Mouse (Mus musculus) limb, embryonic 15.5 days (tissue): ENCODE data around the gene Ikbke. TPM values are rescaled to one million over a fixed set of nuclear protein-coding genes. Genes with fewer than 3 reads are reported as not detected.
A peak's percentile ranks its signal among the peaks of the same experiment; 100 is the strongest.

Source experiments
- ATAC-seq: fragments of 200-750 bp; cut with Nextera tagmentation; 2 replicates; pipeline ENCODE4 v1.8.0; 2017; ENCODE audit warnings: low read depth, moderate TSS enrichment; ENCODE audit not compliant: insufficient number of reproducible peaks, low FRiP score, low TSS enrichment
- H3K27ac ChIP-seq: fragments of 300-500 bp; sonication (generic); 2 replicates; pipeline ENCODE4 v1.5.1; 2015; ENCODE audit warnings: moderate library complexity, mild to moderate bottlenecking, inconsistent platforms
- H3K27me3 ChIP-seq: fragments of 300-500 bp; sonication (generic); 2 replicates; pipeline ENCODE4 v1.6.1; 2015; ENCODE audit warnings: inconsistent platforms
- H3K36me3 ChIP-seq: fragments of 300-500 bp; sonication (generic); 2 replicates; pipeline ENCODE4 v1.6.1; 2015; ENCODE audit warnings: inconsistent platforms
- H3K4me1 ChIP-seq: fragments of 300-500 bp; sonication (generic); 2 replicates; pipeline ENCODE4 v1.6.1; 2015; ENCODE audit warnings: inconsistent platforms
- H3K4me2 ChIP-seq: fragments of 300-500 bp; sonication (generic); 2 replicates; pipeline ENCODE4 v1.6.1; 2015; ENCODE audit warnings: mild to moderate bottlenecking, inconsistent platforms
- H3K4me3 ChIP-seq: fragments of 300-500 bp; sonication (generic); 2 replicates; pipeline ENCODE4 v1.5.1; 2015; ENCODE audit warnings: mild to moderate bottlenecking, inconsistent platforms
- H3K9ac ChIP-seq: fragments of 300-500 bp; sonication (generic); 2 replicates; pipeline ENCODE4 v1.6.1; 2015; ENCODE audit warnings: inconsistent platforms
- H3K9me3 ChIP-seq: fragments of 300-500 bp; sonication (generic); 2 replicates; pipeline ENCODE4 v1.6.1; 2016; ENCODE audit warnings: inconsistent platforms
- WGBS: fragments of 180-500 bp; shearing (Covaris S2); methylation state at CpG from one replicate; pipeline ENCODE4 v1.1.7; 2015; 5-methylcytosine and 5-hydroxymethylcytosine counted together
- polyA plus RNA-seq: library from polyadenylated mRNA; unstranded; fragments of >200 nt; fragmentation: Nextera tagmentation; extraction: Ambion mirVana; gene quantifications from 2 replicates; pipeline ENCODE4 v1.2.1, GENCODE M21; 2015

Gene Ikbke
- polyA plus RNA-seq, 1 experiment from 2014 or later, result 7.3 TPM

DNA sequence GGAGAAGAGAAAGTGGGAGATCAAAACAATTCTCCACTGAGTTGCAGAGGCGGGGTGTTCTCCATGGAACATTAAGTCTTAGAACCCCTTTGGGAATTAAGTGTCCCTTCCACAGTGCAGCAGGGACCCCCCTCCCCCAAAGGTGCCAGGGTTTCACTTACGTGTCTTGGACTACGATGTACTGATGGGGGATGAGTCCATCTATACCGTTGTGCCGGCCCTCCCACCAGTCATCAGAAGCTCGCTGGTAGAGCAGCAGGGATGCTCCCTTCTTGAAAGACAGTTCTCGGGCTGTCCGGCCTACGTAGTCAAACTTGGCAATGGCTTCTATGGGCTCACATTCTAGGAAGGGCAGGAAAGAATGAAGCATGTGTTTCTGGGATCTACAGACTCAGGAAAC, 18.8 kb upstream of the Ikbke start:
- no peak overlapping the region for H3K4me2 ChIP-seq
- H3K4me3 ChIP-seq, result no peak overlapping the region
- WGBS, result 93% methylated on average over 9 of the region's 9 CpGs
- H3K36me3 ChIP-seq, result peaks cover 53% of the 10 kb centered on the region
- no peaks in the 10 kb centered on the region for H3K9me3 ChIP-seq
- 0 out of 2 replicates have a peak, but pooled peaks cover 3% of the 10 kb centered on the region for H3K4me1 ChIP-seq
- H3K27me3 ChIP-seq, result no peaks in the 10 kb centered on the region
- no peak for ATAC-seq
- H3K27ac ChIP-seq, result no peak overlapping the region
- H3K9ac ChIP-seq, result no peak overlapping the region

DNA sequence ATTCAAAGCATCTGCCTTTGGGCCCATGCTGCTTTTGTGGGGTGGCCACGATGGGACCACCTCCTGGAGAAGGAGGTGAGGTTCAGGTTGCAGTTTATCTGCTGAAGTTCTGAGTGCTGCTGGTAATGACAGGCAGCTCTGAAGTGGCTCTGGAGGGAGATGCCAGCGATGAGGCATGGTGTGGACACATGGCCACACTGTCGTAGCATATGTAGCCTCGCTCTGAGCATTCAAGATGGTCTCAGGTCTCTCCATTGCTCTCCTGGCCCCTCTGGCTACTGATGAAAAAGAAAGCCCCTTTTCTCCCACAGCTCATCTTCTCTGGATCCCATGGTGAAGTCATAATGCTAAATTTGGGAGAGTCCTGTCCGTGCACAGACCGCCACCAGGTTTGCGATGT, 17.3 kb upstream of the Ikbke start:
- Histone ChIP-seq H3K4me3 (no peak overlapping the region), H3K36me3 (peaks cover 64% of the 10 kb centered on the region), H3K4me1 (0 out of 2 replicates have a peak, but pooled peaks cover 3% of the 10 kb centered on the region), H3K9me3 (no peaks in the 10 kb centered on the region), H3K9ac (no peak overlapping the region), H3K4me2 (no peak overlapping the region), H3K27ac (no peak overlapping the region), H3K27me3 (no peaks in the 10 kb centered on the region)
- 94% methylated on average over 7 of the region's 7 CpGs for WGBS
- ATAC-seq, result no peak

DNA sequence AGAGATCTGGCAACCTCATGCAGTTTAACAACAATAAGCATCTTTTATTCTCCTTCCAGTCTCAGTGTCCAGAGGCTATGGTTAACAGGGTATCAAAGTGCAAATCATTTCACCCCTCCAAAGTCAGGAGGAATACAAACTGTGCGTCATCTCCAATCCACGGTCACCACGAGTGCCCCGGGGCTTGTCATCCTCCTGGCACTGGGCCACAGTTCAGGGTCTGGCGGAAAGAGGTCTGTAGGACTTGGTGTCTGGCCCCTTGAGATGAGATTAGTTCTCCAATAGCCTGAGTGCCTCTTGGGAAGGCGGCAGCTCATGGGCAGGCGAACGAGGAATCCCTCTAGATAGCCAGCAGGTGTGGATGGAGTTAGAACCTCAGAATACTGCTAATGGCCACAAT, 15.8 kb upstream of the Ikbke start:
- 70% methylated on average over 8 of the region's 8 CpGs for WGBS
- Histone ChIP-seq H3K4me1 (0 out of 2 replicates have a peak, but pooled peaks cover 2% of the 10 kb centered on the region), H3K27ac (no peak overlapping the region), H3K4me2 (no peak overlapping the region), H3K4me3 (no peak overlapping the region), H3K36me3 (peaks cover 63% of the 10 kb centered on the region), H3K9me3 (no peaks in the 10 kb centered on the region), H3K27me3 (no peaks in the 10 kb centered on the region), H3K9ac (no peak overlapping the region)
- no peak for ATAC-seq

DNA sequence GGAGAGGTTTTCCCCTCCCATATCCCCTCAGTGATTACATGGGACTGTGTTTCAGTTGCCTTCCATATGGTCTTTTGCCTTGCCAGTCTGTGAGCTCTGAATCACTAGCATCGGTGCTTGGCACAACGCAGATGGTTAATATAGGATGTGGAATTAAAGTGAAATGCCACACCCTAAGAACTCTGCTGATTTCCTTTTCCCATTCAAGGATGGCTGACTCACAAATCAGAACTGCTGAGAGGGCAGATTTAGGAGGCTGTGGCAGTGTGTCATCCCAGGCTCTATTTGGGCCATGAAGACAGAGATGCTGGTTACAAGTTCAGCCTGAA, 14.5 kb upstream of the Ikbke start:
- no peak overlapping the region for H3K9ac ChIP-seq
- peaks cover 67% of the 10 kb centered on the region for H3K36me3 ChIP-seq
- ATAC-seq, result peak; percentile 62; the same call in 1 of the 2 replicates
- H3K4me1 ChIP-seq, result no peaks in the 10 kb centered on the region
- no peak overlapping the region for H3K4me2 ChIP-seq
- no peaks in the 10 kb centered on the region for H3K9me3 ChIP-seq
- H3K27me3 ChIP-seq, result no peaks in the 10 kb centered on the region
- 53% methylated on average over 2 of the region's 2 CpGs for WGBS
- H3K27ac ChIP-seq, result peak overlapping the region; percentile 67
- no peak overlapping the region for H3K4me3 ChIP-seq

DNA sequence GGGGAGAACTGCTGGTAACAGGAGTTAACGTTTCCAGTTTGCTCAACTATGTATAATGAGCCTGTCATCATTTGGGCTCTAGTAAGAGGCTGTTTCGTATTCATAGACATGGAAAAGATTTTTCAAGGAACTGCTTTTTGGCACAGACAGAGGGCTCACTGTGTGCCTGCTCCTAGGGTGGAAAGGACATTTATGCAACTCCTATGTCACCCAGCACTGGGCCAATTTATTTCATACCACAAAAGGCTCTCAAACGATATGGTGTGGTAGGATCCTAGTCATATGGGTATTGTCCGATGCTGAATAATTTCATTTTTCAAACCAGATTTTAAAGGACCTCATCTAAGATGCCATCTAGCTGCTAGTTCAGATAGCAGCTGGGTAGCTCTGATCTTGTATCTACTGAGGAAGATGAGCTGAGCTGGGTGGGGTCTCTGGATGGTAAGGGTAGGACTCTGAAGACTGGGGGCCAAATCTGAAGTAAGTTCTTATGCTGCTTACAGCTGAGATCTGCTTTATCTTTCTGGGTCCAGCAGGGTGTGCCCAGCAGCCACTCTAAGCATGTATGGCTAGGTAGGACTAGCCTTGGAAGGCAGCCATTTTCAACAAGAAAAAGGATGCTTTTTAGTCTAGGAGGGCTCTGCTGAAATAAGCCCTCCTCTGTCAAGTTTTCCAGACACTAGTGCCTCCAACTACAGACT, 14.0 kb upstream of the Ikbke start:
- Histone ChIP-seq H3K4me3 (no peak overlapping the region), H3K4me1 (no peaks in the 10 kb centered on the region), H3K9ac (no peak overlapping the region), H3K4me2 (no peak overlapping the region), H3K27me3 (no peaks in the 10 kb centered on the region), H3K9me3 (no peaks in the 10 kb centered on the region), H3K27ac (peak overlapping the region; percentile 67), H3K36me3 (peaks cover 67% of the 10 kb centered on the region)
- 78% methylated on average over 4 of the region's 4 CpGs for WGBS
- ATAC-seq, result 0 out of 2 replicates have a peak, but pooled peaks have one; percentile 62

DNA sequence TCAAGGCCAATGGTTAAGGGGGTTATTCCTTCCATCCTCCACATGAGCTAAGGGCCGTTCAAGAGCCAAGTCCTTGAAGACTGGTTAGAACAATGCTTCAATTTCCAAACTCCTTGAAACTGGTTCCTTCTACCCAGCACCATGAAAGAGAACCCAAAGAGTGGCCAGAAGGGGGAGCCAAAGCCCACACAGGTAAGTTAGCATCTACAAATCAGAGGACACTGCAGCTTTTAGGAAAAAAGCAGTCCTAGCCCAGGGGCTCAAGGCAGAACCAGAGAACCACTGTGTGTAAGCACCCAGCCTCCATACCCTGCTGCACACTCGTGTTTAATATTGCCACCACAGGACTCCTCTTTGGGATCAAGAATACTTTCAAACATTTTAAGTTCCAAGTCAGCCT, 11.2 kb upstream of the Ikbke start:
- no peaks in the 10 kb centered on the region for H3K27me3 ChIP-seq
- no peaks in the 10 kb centered on the region for H3K4me1 ChIP-seq
- H3K9me3 ChIP-seq, result no peaks in the 10 kb centered on the region
- peaks cover 46% of the 10 kb centered on the region for H3K36me3 ChIP-seq
- H3K9ac ChIP-seq, result no peak overlapping the region
- H3K4me2 ChIP-seq, result no peak overlapping the region
- 41% methylated on average over 2 of the region's 2 CpGs for WGBS
- H3K4me3 ChIP-seq, result no peak overlapping the region
- ATAC-seq, result no peak
- H3K27ac ChIP-seq, result no peak overlapping the region

DNA sequence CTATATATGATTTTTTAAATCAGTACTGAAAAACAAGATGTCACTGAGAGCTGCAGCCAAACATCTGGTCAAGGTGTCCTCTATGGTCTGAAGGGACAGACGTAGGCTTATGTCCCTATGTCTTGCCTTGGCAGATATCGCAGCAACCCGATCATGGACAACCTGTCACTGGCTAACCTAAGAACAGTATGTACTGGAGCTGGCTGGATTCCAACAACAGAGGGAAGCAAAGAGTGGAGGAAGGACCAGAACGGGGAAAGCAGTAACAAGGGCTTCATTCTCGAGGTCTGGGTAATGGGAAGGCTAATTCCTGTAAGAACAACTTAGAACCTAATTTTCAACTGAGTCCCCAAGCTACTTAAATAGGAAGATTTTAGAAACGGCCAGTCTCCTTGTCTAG, 9.5 kb upstream of the Ikbke start:
- peaks cover 38% of the 10 kb centered on the region for H3K36me3 ChIP-seq
- no peak for ATAC-seq

DNA sequence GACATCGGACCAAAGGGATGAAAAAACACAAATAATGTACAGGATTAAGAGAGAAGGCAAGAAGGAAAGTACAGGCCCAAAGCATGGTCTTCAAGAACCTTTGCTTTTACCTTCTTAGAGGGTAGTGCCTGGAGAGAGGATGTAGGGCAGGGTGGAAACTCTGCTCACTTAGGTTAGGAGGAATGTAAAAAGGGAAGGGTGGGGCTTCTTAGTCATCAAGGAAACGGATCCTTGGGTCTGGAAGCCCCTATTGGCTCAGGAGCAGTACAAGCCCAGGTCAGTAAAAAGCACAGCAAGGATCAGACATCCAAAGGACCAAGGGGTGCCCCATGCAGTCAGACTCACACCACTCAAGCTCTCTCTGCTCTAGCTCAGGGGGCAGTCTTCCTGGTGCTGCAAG, 7.9 kb upstream of the Ikbke start:
- no peak overlapping the region for H3K4me3 ChIP-seq
- H3K27ac ChIP-seq, result no peak overlapping the region
- H3K9me3 ChIP-seq, result no peaks in the 10 kb centered on the region
- WGBS, result 67% methylated on average over 2 of the region's 2 CpGs
- no peak overlapping the region for H3K4me2 ChIP-seq
- H3K9ac ChIP-seq, result no peak overlapping the region
- ATAC-seq, result no peak
- H3K27me3 ChIP-seq, result no peaks in the 10 kb centered on the region
- peaks cover 33% of the 10 kb centered on the region for H3K36me3 ChIP-seq
- H3K4me1 ChIP-seq, result 0 out of 2 replicates have a peak, but pooled peaks cover 1% of the 10 kb centered on the region

More for the DNA sequence above, 9.5 kb upstream of the Ikbke start:
- no peaks in the 10 kb centered on the region for H3K4me1 ChIP-seq
- no peaks in the 10 kb centered on the region for H3K9me3 ChIP-seq
- H3K27ac ChIP-seq, result no peak overlapping the region
- H3K27me3 ChIP-seq, result no peaks in the 10 kb centered on the region
- no peak overlapping the region for H3K4me2 ChIP-seq
- no peak overlapping the region for H3K9ac ChIP-seq
- 79% methylated on average over 6 of the region's 6 CpGs for WGBS
- H3K4me3 ChIP-seq, result no peak overlapping the region

DNA sequence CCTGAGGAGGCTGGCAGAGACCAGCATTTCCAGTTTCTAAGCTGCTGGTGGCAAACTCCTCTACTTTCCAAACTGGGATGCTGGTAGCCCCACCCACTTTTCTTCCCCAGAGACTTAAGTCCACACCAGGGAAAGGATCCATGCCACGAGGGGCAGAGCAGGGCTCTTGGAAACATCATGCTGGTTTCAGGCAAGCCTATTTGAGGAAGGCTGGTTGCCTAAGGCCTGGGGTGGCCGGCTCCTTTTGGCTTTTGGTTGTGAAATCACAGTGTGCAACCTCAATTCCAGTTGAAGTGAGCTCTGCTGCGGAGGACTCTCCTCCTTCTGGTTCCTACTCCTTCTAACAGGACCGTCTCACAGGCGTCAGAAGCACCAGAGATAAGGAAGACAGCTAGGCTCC, 7.4 kb upstream of the Ikbke start:
- no peak overlapping the region for H3K4me3 ChIP-seq
- no peak overlapping the region for H3K9ac ChIP-seq
- 78% methylated on average over 5 of the region's 5 CpGs for WGBS
- H3K36me3 ChIP-seq, result peaks cover 28% of the 10 kb centered on the region
- ATAC-seq, result no peak
- H3K4me1 ChIP-seq, result 0 out of 2 replicates have a peak, but pooled peaks cover 2% of the 10 kb centered on the region
- H3K27ac ChIP-seq, result no peak overlapping the region
- no peaks in the 10 kb centered on the region for H3K27me3 ChIP-seq
- H3K9me3 ChIP-seq, result no peaks in the 10 kb centered on the region
- H3K4me2 ChIP-seq, result no peak overlapping the region

DNA sequence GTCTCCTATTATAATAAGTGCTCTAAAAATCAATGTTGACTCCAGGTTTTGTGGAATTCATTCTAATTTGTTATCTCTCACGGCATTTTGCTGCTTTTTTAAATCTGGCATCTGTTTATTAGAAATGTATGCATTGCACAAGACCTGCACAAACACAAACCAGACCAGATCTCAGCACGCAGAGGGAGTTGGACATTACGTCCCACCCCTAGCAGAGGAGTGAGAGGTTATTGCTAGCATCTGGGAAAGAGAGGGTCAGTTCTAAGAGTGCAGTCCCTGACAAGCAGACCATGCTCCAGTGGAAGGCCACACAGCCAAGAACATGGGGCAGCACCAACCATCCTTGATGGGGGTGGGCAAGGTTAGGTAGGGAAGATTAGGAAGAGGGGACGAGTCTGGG, 5.2 kb upstream of the Ikbke start:
- ATAC-seq, result no peak
- H3K4me2 ChIP-seq, result no peak overlapping the region

DNA sequence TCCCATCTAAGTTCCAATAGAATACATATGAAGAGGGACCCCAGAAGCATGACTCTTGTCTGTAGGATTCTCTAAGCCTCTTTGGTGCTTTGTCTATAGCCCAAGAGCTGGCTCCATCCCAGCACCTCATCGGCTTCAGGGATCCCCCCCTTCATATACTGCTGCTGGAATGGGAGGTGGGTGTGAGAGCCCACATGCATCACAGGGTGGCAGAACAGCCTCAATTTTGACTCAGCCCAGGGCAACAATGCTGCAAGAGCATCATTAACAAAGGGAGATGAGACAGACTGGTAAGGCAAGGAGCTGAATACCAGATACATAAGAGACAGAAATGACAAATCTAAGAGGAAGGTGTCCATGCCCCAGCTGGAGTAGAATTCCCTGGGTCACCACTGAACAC, 4.8 kb upstream of the Ikbke start:
- Histone ChIP-seq H3K27me3 (no peaks in the 10 kb centered on the region), H3K9me3 (no peaks in the 10 kb centered on the region), H3K4me3 (no peak overlapping the region), H3K36me3 (peaks cover 10% of the 10 kb centered on the region), H3K27ac (no peak overlapping the region), H3K9ac (no peak overlapping the region), H3K4me2 (no peak overlapping the region), H3K4me1 (peaks cover 15% of the 10 kb centered on the region)
- ATAC-seq, result no peak
- WGBS, result 85% methylated on average over 1 of the region's 1 CpGs

More for the DNA sequence above, 5.2 kb upstream of the Ikbke start:
- WGBS, result 70% methylated on average over 4 of the region's 4 CpGs
- Histone ChIP-seq H3K27ac (no peak overlapping the region), H3K36me3 (peaks cover 14% of the 10 kb centered on the region), H3K9me3 (no peaks in the 10 kb centered on the region), H3K27me3 (no peaks in the 10 kb centered on the region), H3K9ac (no peak overlapping the region), H3K4me3 (no peak overlapping the region), H3K4me1 (peaks cover 11% of the 10 kb centered on the region)

DNA sequence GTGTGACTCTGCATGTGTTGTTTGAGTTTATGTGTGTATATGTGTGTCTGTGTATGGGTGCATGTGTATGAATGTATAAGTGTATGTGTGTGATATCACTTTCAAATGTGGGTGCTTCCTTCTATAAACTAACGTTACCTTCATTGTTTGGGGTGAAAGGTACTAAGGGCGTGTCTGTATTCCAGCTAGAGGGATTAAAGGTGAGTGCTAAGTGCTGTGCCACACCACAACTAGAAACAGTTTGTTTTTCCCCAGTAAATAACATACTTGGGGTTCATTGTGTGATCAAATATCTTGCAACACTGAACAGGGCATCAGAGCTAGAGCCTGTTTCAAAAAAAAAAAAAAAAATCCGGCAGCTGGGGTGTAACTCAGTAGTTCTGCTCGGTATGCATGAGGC, 2.3 kb upstream of the Ikbke start:
- Histone ChIP-seq H3K9me3 (no peaks in the 10 kb centered on the region), H3K9ac (no peak overlapping the region), H3K36me3 (peaks cover 3% of the 10 kb centered on the region; the same call in 1 of the 2 replicates), H3K27me3 (no peaks in the 10 kb centered on the region), H3K4me1 (peaks cover 28% of the 10 kb centered on the region), H3K4me3 (no peak overlapping the region), H3K27ac (no peak overlapping the region), H3K4me2 (no peak overlapping the region)
- 54% methylated on average over 4 of the region's 4 CpGs for WGBS
- ATAC-seq, result no peak

DNA sequence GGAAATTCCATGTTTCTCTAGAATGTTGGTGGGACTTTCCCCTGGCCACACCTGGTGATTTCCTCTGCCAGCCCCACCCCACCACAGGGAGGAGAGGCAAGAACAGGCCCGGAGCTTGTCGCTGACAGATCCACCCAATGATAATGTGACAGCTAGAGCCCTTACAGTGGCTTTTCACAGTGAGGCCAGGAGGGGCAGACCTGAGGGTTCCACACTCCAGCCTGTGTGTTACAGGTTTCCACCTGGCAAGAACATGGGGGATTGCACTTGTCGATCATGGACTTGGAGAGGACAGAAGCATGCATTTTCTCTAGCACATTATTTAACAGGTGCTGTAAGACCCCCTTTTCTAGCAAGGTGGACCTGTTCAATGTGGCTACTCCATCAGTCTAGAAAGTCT, 874 bp upstream of the Ikbke start:
- H3K4me3 ChIP-seq, result no peak overlapping the region
- no peak overlapping the region for H3K27ac ChIP-seq
- no peaks in the 10 kb centered on the region for H3K9me3 ChIP-seq
- no peak for ATAC-seq
- peaks cover 31% of the 10 kb centered on the region for H3K4me1 ChIP-seq
- H3K9ac ChIP-seq, result no peak overlapping the region
- no peaks in the 10 kb centered on the region for H3K27me3 ChIP-seq
- H3K4me2 ChIP-seq, result no peak overlapping the region
- H3K36me3 ChIP-seq, result no peaks in the 10 kb centered on the region
- WGBS, result 48% methylated on average over 3 of the region's 3 CpGs
